Mouse (Mus musculus): ENCODE data around the gene Ccna2.

The Ccna2 gene

DNA sequence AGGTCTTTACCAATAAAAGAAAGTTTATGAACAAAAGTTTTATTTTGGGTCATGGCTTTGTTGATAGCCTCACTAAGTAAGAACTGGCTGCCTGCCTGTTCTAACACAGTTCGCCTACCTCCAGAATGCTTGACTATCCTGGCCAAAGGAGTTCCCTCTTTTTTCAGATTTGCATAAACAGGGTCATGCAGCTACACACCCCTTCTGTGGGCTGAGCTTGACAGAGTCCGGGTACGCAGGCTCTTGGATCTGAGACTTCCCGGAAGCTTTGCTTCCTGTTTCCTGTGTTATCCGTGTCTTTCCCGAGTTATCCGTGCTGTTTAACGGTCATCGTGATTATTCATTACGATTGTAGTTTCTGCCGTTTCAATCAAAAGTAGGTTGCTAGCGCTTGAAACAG lies 35.9 kb downstream of the Ccna2 start:
- DNase-seq (ENCODE audit: extremely low read depth, low read depth, low spot score): no peak

DNA sequence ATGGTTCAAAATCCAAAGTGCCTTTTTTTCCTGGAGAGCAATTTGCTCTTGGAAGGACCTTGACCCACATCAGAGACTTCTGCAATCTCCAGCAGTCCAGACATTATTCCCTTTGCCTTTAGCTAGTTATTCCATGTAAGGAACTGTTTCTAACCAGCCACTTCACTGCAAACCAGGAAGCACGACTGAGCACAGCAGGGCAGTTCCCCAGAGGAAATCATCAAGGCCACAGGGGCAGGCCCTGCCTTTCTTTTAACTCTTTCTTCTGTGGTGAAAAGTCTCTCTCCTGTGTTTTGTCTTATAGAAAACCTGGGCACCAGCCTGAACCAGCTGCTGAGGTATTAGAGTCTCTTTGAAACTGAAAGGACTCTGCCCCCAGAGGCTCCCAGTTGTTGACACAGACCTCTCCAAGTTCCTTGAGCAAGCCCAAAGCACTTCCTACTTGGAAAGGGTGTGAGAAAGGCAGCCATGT lies 38.7 kb downstream of the Ccna2 start:
- DNase-seq (ENCODE audit: extremely low read depth, low read depth, low spot score): no peak

- no peak for DNase-seq (ENCODE audit: extremely low read depth, low read depth, low spot score)
Observed at GRCm38 (mm10) chr3:36532738-36533137, 39.2 kb downstream of the Ccna2 start.

DNA sequence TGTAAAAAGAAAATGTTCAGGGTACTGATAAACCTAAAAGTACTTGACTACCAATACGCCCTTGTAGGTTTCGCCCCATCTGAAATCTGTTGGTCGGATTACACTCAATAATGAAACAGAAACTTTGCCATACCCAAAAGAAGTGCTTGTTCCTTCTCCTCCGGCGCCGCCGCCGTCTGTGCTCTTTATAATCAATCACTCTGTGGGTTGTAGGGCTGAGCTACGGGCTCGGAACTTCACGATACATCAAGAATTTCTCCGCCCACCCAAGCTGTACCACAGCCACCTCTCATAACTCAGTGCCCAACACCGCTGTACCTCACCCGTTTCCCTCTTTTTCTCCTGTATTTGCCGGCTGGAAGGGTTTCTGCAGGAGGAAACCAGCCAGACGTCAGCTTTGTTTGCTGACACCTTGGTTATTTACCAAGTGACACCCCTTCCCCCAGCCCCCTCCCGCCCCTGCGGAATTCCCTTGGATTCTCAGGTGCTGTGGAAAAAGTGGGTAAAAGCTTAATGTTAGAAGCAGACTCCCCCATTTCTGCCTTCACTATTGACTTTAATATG lies 39.9 kb downstream of the Ccna2 start:
- DNase-seq (ENCODE audit: extremely low read depth, low read depth, low spot score): no peak

DNA sequence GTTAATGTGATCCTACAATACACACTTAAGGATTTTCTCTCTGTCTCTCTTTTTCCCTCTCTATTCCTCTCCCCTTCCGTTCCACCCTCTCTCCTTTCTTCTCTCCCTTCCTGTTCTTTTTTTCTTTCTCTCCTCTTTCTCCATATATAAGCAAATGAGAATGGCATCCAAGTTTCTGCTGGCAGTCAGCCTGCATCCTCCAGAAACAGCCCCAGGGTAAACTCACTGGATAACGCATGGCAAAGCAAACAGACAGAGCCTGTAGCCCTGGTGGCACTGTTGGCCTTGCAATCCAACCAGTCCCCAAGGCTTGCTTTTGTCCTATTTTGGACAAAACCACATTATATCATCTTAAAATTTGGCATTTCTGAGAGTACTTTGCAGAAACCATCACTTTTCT lies 40.7 kb downstream of the Ccna2 start:
- no peak for DNase-seq (ENCODE audit: extremely low read depth, low read depth, low spot score)

- no peak for DNase-seq (ENCODE audit: extremely low read depth, low read depth, low spot score)
Observed at GRCm38 (mm10) chr3:36530781-36531180, 41.2 kb downstream of the Ccna2 start.

DNA sequence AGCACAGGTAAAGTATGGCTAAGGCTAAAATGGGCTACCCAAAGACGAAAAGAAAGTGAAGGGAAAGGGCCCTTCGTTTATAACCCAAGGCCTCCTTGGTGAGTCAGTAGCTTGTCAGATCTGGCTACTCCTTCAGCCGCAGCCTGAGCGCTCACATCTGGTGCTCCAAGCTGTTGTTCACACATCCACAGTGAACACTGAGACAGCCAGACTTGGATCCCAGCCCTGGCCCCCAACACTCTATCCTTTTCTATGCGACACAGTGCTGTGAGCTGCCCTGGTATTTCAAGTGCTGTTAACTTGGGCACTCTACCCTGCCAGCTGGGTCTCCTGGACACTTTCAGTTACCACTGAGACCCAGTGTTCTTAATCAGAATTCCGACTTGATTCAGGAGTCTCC lies 41.6 kb downstream of the Ccna2 start:
- no peak for DNase-seq (ENCODE audit: extremely low read depth, low read depth, low spot score)

GRCm38 (mm10) chr3:36524466-36524865 lies 47.5 kb downstream of the Ccna2 start:
- no peak for DNase-seq (ENCODE audit: extremely low read depth, low read depth, low spot score)

GRCm38 (mm10) chr3:36522137-36522536 lies 49.8 kb downstream of the Ccna2 start:
- no peak for DNase-seq (ENCODE audit: extremely low read depth, low read depth, low spot score)

- DNase-seq (ENCODE audit: extremely low read depth, low read depth, low spot score): no peak
Observed at GRCm38 (mm10) chr3:36521073-36522060, 50.6 kb downstream of the Ccna2 start, which contains the start of gene Gm11549. TSS of gene Gm11549 (minus strand) at chr3:36521813.

DNA sequence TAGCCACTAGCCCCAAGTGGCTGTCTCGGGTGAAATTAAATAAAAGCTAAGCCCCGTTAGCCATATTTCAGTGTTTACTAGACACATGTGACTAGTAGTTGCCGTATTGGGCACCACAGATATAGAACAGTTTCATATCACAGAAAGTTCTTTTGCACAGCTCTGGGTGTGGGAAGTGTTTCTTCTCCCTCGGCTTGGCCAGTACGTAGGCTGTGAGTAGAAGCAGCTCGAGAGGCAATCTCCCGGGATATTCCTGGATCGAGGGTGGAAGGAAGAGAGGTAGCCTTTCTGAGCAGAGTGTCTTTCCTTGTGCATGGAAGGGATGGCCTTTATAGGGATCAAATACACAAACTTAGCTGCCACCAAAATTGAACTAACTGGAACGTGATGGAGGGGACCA lies 55.8 kb downstream of the Ccna2 start:
- no peak for DNase-seq (ENCODE audit: extremely low read depth, low read depth, low spot score)
